Comparison of ENCODE assay signal across 8 mouse cellular contexts in genomic region chrX:36989234-36989751, GRCm38 (mm10). TPM values are rescaled to one million over a fixed set of nuclear protein-coding genes. Genes with fewer than 3 reads are reported as not detected.
A peak's percentile ranks its signal among the peaks of the same experiment; 100 is the strongest.
DNase-seq lines count a peak whose midpoint lies in the region; ATAC-seq lines count a peak whose summit lies in the region.

No protein-coding gene starts in this region.

- WGBS in hindbrain, embryonic 15.5 days = 27% methylated on average over 23 of the region's 29 CpGs

- H3K9me3 ChIP-seq in hindbrain, embryonic 15.5 days = no peaks in the 10 kb centered on the region

- peak overlapping the region; percentile 84 for H3K27ac ChIP-seq in hindbrain, embryonic 15.5 days (replicated peaks)

- no peaks in the 10 kb centered on the region for H3K27me3 ChIP-seq in hindbrain, embryonic 15.5 days

- peak overlapping the region; percentile 65 for H3K4me3 ChIP-seq in hindbrain, embryonic 15.5 days

- peak overlapping the region; percentile 58 for H3K4me2 ChIP-seq in hindbrain, embryonic 15.5 days

- no peaks in the 10 kb centered on the region for H3K36me3 ChIP-seq in hindbrain, embryonic 15.5 days

- peak overlapping the region; percentile 62 for H3K9ac ChIP-seq in hindbrain, embryonic 15.5 days

- DNase-seq in WW6 (ENCODE audit: low read depth, low spot score) = peak; percentile 29
- peak; percentile 77 for DNase-seq in cerebellum, adult 9-11 months
- peak; percentile 62 to 63 for DNase-seq in frontal cortex, postnatal 36 days (ENCODE audit: low spot score in 2 of 2)
- peak; percentile 45 to 53 for DNase-seq in left cerebral cortex, postnatal 14 days (ENCODE audit: low spot score in 2 of 2)
- DNase-seq in right cerebral cortex, postnatal 14 days = peak; percentile 37
- peak; percentile 57 to 68 for DNase-seq in urinary bladder, postnatal 4 days (ENCODE audit: low spot score in 2 of 2)

- peak; percentile 92 for ATAC-seq in hindbrain, embryonic 15.5 days (ENCODE audit: low FRiP score, low read depth)
- peak; percentile 85 for ATAC-seq in megakaryocyte progenitor cell, adult 5-6 weeks (replicated peaks; ENCODE audit: poor library complexity)

- intact Hi-C loops in left cerebral cortex, postnatal 14 days (cut with DNase I) = no loop called here

- peaks cover 16% of the 10 kb centered on the region for H3K4me1 ChIP-seq in hindbrain, embryonic 15.5 days (replicated peaks)

RNA-seq across cellular contexts. Expression of gene Sept6, which starts 2.3 kb away (rescaled TPM):
- 68.8 and 73.5 TPM in 2 replicates for polyA plus RNA-seq in hindbrain, embryonic 15.5 days (2015; fragmentation: Nextera tagmentation; extraction: Ambion mirVana)
- total RNA-seq in left cerebral cortex, postnatal 14 days (2021) = 10 to 100 TPM; 72.5 to 75.0 TPM
- total RNA-seq in megakaryocyte progenitor cell, adult 5-6 weeks (2015) = 50.1 and 53.5 TPM in 2 replicates
- total RNA-seq in megakaryocyte progenitor cell, adult 5-6 weeks (2017) = 42.1 and 44.1 TPM in 2 replicates

RNA-seq across cellular contexts. Expression of gene Sowahd, which starts 59.4 kb away (rescaled TPM):
- not detected in 2 replicates for polyA plus RNA-seq in hindbrain, embryonic 15.5 days (2015; fragmentation: Nextera tagmentation; extraction: Ambion mirVana)
- not detected for total RNA-seq in left cerebral cortex, postnatal 14 days (2021)
- 0.12 and 0.25 TPM in 2 replicates for total RNA-seq in megakaryocyte progenitor cell, adult 5-6 weeks (2015)
- 1.00 and 3.4 TPM in 2 replicates for total RNA-seq in megakaryocyte progenitor cell, adult 5-6 weeks (2017)

Comparison
In these comparisons a context has a peak if more than half of its experiments do, and no peak if none do; other contexts are left out.
1. Peak in every context shown above with its lines: DNase-seq, ATAC-seq, H3K4me3 ChIP-seq and H3K27ac ChIP-seq.